Mouse (Mus musculus) ES-E14 (cell line): ENCODE data around the gene Kntc1.

Experiments
- MAFK ChIP-seq: IDR thresholded peaks from 2 replicates; pipeline ENCODE4 v1.6.1; 2014; ENCODE audit warnings: mild to moderate bottlenecking, low read depth, low read length, inconsistent platforms; ENCODE audit not compliant: insufficient read depth
- ZC3H11A ChIP-seq: IDR thresholded peaks from 2 replicates; pipeline ENCODE4 v1.6.1; 2012; ENCODE audit warnings: low read depth, mild to moderate bottlenecking, inconsistent platforms, low read length, borderline replicate concordance

DNA sequence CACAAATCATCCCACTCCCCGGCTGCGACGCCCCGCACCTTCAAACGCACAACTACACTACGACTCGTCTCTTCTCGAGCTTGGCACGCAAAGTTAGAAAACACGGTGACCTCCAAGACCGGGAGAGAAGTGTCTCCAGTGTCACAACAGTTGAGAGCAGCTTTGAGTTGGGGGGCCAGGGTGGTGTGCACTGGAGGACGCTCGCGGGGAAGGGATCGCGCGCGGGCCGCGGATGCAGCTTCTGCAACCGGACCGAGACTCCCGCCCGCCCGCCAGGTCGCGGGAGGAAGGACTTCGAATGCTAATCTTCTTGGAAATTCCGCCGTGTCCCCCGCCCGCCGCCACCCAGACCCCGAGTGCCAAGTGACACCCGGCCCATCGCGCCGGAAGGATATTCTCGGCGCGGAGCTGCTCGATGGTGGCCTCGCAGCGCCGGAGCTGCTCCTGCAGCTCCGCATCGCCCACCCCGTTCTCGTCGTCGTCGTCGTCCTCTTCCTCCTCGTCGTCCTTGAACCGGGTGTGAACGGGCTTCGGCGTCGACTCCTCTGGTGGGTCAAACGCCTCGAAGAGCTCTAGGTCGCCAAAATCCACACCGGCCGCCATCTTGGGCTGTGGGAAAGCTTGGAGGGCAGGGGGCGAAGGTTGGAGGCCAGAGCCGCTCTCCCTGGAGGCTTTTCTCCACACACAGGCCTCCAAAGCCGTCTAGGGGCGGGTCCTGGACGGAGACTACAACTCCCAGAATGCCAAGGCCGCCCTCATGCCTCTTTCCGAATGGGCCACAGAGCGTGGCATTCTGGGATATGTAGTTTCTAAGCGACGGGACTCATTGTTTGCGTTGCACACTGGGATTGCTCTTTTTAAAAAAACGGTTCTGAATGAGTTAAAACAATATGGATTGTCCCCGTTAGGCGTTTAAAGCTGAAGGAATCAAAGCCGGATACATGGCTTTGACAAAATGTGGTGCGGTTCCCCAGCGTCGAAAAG, 28.9 kb upstream of the Kntc1 start, which contains the start of gene Zcchc8:
- TF ChIP-seq ZC3H11A (no peak), MAFK (no peak)
